Comparison of ENCODE assay signal across 19 mouse cellular contexts in genomic region chr12:29256103-29256502, GRCm38 (mm10).
DNase-seq lines count a peak whose midpoint lies in the region; ATAC-seq lines count a peak whose summit lies in the region.
"Had no signal": no experiment of that assay in that cellular context is flagged by ENCODE, and none has a peak within 500 bp of the region (broad histone marks: within the 10 kb centered on the region; RNA-seq: fewer than 3 reads in every experiment).

No protein-coding gene starts in this region.

- no peaks in the 10 kb centered on the region for H3K9me3 ChIP-seq in midbrain, embryonic 11.5 days (ENCODE audit: control insufficient read depth, low read length)
- H3K9me3 ChIP-seq in midbrain, embryonic 14.5 days (ENCODE audit: control insufficient read depth, low read length) = no peaks in the 10 kb centered on the region

- H3K36me3 ChIP-seq in midbrain, embryonic 11.5 days (ENCODE audit: control insufficient read depth, insufficient read depth, low read length) = no peaks in the 10 kb centered on the region
- H3K36me3 ChIP-seq in midbrain, embryonic 14.5 days (ENCODE audit: control insufficient read depth, insufficient read depth, low read length) = no peaks in the 10 kb centered on the region
- H3K36me3 ChIP-seq: G1E had no signal

- H3K4me2 ChIP-seq in midbrain, embryonic 11.5 days = no peak overlapping the region
- H3K4me2 ChIP-seq in midbrain, embryonic 14.5 days (ENCODE audit: low read length) = no peak overlapping the region

- DNase-seq in heart, adult 11 months = peak; percentile 70
- DNase-seq in heart, adult 8-10 months (ENCODE audit: low spot score) = no peak
- peak; percentile 68 for DNase-seq in midbrain, embryonic 11.5 days (ENCODE audit: low spot score, missing footprints)
- DNase-seq in midbrain, embryonic 14.5 days = no peak
- DNase-seq: adrenal gland, adult 2 months; adrenal gland, adult 8-10 months; adrenal gland, postnatal 10 days; adrenal gland, postnatal 14 days; adrenal gland, postnatal 25 days; adrenal gland, postnatal 36 days; B cell, adult 2 months; cerebellum, adult 11 months; cerebellum, adult 11-12 months; cerebellum, adult 18-20 months had no signal

- no peak overlapping the region for H3K4me3 ChIP-seq in midbrain, embryonic 11.5 days (ENCODE audit: low read depth, low read length)
- no peak overlapping the region for H3K4me3 ChIP-seq in midbrain, embryonic 14.5 days (replicated peaks; ENCODE audit: low read depth, low read length)

- no peak overlapping the region for H3K9ac ChIP-seq in midbrain, embryonic 11.5 days (ENCODE audit: low read length)
- H3K9ac ChIP-seq in midbrain, embryonic 14.5 days (replicated peaks; ENCODE audit: low read length) = no peak overlapping the region

- H3K4me1 ChIP-seq in midbrain, embryonic 11.5 days (ENCODE audit: control insufficient read depth, insufficient read depth, low read length) = peaks cover 25% of the 10 kb centered on the region
- H3K4me1 ChIP-seq in midbrain, embryonic 14.5 days (ENCODE audit: control insufficient read depth, insufficient read depth, low read length) = peaks cover 27% of the 10 kb centered on the region

- no peaks in the 10 kb centered on the region for H3K27me3 ChIP-seq in midbrain, embryonic 11.5 days (ENCODE audit: control insufficient read depth, insufficient read depth, low read length)
- H3K27me3 ChIP-seq in midbrain, embryonic 14.5 days (ENCODE audit: control insufficient read depth, insufficient read depth, low read length) = no peaks in the 10 kb centered on the region
- H3K27me3 ChIP-seq: CH12.LX, Patski had no signal

- WGBS in midbrain, embryonic 11.5 days = 95% methylated on average over 4 of the region's 4 CpGs
- 90% methylated on average over 4 of the region's 4 CpGs for WGBS in midbrain, embryonic 14.5 days

- ATAC-seq in midbrain, embryonic 11.5 days (ENCODE audit: low FRiP score) = no peak
- no peak for ATAC-seq in midbrain, embryonic 14.5 days (ENCODE audit: low FRiP score, low TSS enrichment)
- ATAC-seq: activated CD4-positive, CD25-positive, alpha-beta regulatory T cell, adult 4 months; CD4-positive, CD25-positive, alpha-beta regulatory T cell, adult 4 months; Patski had no signal

- no peak overlapping the region for H3K27ac ChIP-seq in midbrain, embryonic 11.5 days (ENCODE audit: low read depth, low read length)
- H3K27ac ChIP-seq in midbrain, embryonic 14.5 days (replicated peaks; ENCODE audit: low read depth, low read length) = no peak overlapping the region

Comparison
In these comparisons a context has a peak if more than half of its experiments do, and no peak if none do; other contexts are left out.
1. DNase-seq: peak in heart, adult 11 months (single experiment) and midbrain, embryonic 11.5 days (single experiment); none in heart, adult 8-10 months (single experiment) and midbrain, embryonic 14.5 days (single experiment).